Mouse (Mus musculus): ENCODE results near the gene Elmo1.

Elmo1 gene

GRCm38 (mm10) chr13:20207950-20208642, 117.7 kb downstream of the Elmo1 start:
- DNase-seq (ENCODE audit: low read depth) = no peak

GRCm38 (mm10) chr13:20208867-20209266, 118.5 kb downstream of the Elmo1 start:
- DNase-seq (ENCODE audit: low read depth) = no peak

- no peak for DNase-seq (ENCODE audit: low read depth)
Measured at GRCm38 (mm10) chr13:20211780-20212179, 121.4 kb downstream of the Elmo1 start.

GRCm38 (mm10) chr13:20212665-20213064, 122.3 kb downstream of the Elmo1 start:
- DNase-seq (ENCODE audit: low read depth) = no peak

GRCm38 (mm10) chr13:20213861-20214260, 123.5 kb downstream of the Elmo1 start:
- DNase-seq (ENCODE audit: low read depth) = no peak

- no peak for DNase-seq (ENCODE audit: low read depth)
Measured at GRCm38 (mm10) chr13:20217453-20218090, 127.2 kb downstream of the Elmo1 start.

DNA sequence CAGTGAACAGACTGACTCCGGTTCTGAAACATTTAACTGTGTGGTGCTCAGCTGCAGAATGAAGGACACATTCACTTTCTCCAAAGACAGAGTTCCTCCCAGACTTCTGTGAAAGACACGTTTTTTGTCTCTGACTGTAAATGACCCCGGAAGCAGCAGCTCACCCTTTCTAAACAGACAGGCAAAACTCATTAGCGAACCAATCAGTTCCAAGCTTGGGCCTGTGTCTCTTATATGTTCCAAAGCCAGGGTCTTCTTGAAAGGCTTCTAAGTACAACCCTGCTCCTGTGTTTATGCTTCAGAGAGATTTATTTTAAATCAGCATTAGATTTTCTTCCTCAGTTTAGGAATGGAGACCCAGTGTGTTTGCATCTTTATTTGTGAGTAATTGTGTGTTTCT, 127.7 kb downstream of the Elmo1 start:
- DNase-seq (ENCODE audit: low read depth) = no peak

DNA sequence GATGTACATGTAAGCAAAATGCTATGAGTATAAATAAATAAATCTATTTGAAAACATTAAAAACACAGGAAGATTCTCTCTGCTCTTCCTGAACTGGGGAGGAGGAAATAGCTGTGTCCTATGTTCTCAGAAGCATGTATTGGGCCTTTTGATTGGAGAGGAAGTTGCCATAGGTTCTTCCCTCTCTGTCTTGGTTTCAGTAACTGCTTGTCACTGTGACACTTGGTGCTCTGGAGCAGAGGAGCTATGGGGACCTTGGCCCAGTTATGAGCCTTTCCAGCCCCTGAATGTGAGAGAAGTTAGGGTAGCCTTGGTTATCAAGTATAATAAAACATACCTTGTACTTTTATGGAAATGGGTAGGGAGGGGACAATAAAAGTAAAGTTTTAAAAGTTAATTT, 130.0 kb downstream of the Elmo1 start:
- DNase-seq (ENCODE audit: low read depth) = no peak

GRCm38 (mm10) chr13:20227923-20228705, 137.7 kb downstream of the Elmo1 start:
- no peak for DNase-seq (ENCODE audit: low read depth)

- DNase-seq (ENCODE audit: low read depth) = no peak
Measured at GRCm38 (mm10) chr13:20231837-20232728, 141.7 kb downstream of the Elmo1 start.

DNA sequence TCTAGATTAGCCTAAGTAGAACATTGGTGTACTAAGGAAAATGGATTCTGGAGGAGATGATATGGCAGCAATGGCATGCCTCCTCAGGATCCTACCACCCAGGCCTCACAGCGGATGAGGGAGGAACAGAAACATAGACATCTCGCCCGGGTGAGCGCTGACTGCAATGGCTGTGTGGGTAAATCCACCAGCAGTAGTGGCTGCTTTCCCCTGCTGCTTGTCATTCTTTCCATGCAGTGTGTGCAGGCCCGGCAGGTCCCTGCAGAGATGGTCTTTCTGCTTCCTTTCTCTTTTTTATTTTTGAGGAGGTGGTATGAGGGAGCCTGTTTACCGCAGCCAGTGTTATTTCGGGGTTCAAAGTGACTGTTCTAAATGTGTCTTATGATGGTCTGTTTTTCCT, 143.3 kb downstream of the Elmo1 start:
- no peak for DNase-seq (ENCODE audit: low read depth)

- DNase-seq (ENCODE audit: low read depth) = no peak
Measured at GRCm38 (mm10) chr13:20237615-20238014, 147.2 kb downstream of the Elmo1 start.

- no peak for DNase-seq (ENCODE audit: low read depth)
Measured at GRCm38 (mm10) chr13:20238146-20238545, 147.8 kb downstream of the Elmo1 start.

DNA sequence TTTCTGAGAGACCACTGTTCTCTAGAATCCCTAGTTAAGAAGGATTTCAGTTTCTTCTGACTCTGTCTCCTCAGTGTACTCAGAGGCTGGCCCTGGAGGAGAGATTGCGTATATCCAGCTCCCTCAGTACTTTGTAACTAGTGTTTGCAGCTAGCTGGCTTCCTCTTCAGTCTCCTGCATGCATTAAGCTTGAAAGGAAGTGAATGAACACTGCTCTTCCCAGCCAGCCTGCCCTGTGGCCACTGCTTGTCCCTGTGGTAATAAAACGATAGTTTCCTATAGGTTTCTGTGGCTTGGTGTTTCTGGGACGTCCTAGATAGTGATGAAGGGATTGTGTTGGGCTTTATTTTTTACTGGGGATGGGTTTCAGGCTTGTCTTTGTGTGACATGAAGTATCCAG, 148.3 kb downstream of the Elmo1 start:
- DNase-seq (ENCODE audit: low read depth) = no peak

- DNase-seq (ENCODE audit: low read depth) = no peak
Measured at GRCm38 (mm10) chr13:20250069-20250668, 159.8 kb downstream of the Elmo1 start.

- DNase-seq (ENCODE audit: low read depth) = no peak
Measured at GRCm38 (mm10) chr13:20254911-20255310, 164.5 kb downstream of the Elmo1 start.

GRCm38 (mm10) chr13:20255380-20255779, 165.0 kb downstream of the Elmo1 start:
- DNase-seq (ENCODE audit: low read depth) = no peak

DNA sequence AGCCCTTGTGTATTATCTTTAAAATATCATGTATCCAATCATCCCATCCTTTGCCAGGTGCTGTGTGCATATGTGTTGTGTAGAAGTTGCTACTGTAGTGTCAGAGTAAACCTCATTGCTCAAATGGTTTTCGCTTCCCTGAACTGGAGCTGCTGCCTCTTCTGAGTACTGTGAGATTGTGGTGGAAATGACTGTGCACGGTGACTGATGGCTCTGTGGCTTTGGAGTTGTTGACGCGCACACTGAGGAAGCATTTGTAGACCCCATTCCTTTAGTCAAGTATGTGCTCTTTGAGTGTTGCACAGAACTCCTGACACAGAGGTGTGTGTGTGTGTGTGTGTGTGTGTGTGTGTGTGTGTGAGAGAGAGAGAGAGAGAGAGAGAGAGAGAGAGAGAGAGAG, 166.2 kb downstream of the Elmo1 start:
- no peak for DNase-seq (ENCODE audit: low read depth)

DNA sequence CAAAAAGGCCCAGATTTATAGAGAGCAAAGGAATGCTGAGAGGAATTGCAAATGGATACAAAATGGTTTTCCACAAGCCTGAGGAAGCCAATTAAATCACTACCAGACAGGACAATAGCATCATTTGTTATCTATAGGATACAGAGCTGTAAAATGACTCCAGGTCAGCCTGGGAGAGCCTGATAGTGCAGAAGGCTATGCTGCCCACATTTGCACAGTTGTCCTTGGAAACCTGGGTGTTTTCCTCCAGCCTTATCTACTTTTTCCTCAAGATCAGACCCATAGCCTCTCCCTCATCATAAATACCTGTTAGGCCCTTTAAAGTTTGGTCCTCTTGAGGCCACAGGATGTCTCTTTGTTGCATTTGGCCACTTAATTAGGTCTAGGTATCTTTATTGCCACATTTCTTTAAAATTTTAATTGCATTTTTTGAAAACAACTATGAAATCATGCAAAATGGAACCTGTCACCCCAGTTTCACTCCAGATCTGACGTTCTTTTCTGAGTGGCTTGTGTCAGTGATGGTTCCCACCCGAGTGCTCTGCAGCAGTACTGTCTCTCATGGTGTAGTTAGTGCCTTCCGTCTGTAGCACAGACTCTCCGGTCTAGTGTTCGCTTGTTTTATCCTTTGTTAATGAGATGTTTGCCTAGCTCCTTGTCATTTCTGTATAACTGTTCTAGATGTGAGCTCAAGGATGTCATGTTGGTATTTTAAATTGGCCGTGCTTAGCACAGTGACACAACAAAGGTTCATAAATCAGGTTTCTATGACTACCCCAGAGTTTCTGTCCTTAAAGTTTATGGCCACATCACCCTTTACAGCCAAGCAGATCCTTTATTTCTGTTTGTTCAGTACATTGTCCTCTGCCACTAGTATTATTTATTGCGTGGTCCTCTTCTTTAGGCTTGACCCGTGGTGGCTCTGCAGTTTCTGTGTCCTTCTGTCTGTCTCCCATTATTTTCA, 167.4 kb downstream of the Elmo1 start:
- DNase-seq (ENCODE audit: low read depth) = no peak

- DNase-seq (ENCODE audit: low read depth) = no peak
Measured at GRCm38 (mm10) chr13:20263173-20263572, 172.8 kb downstream of the Elmo1 start.

All from NIH3T3 (cell line).